Mouse (Mus musculus) lung, embryonic 14.5 days (tissue): Measurements from ENCODE around the gene Hipk3. TPM values are rescaled to one million over a fixed set of nuclear protein-coding genes. Genes with fewer than 3 reads are reported as not detected.

ENCODE experiments used
- ATAC-seq: fragments of 200-750 bp; cut with Nextera tagmentation; 2 replicates; pipeline ENCODE4 v1.8.0; 2017; ENCODE audit warnings: mild to moderate bottlenecking, moderate TSS enrichment, moderate library complexity; ENCODE audit not compliant: insufficient read depth
- DNase-seq: peaks from one replicate; pipeline ENCODE4 v3.0.0-alpha.2; 2015
- H3K27ac ChIP-seq: fragments of 300-500 bp; sonication (generic); 2 replicates; pipeline ENCODE4 v1.5.1; 2014; ENCODE audit warnings: low read depth, mild to moderate bottlenecking, moderate library complexity
- H3K27me3 ChIP-seq: fragments of 300-500 bp; sonication (generic); 2 replicates; pipeline ENCODE4 v1.6.1; 2014; ENCODE audit warnings: low read length, control low read depth; ENCODE audit not compliant: insufficient read depth
- H3K36me3 ChIP-seq: fragments of 300-500 bp; sonication (generic); 2 replicates; pipeline ENCODE4 v1.6.1; 2014; ENCODE audit warnings: control low read depth; ENCODE audit not compliant: insufficient read depth
- H3K4me1 ChIP-seq: fragments of 300-500 bp; sonication (generic); 2 replicates; pipeline ENCODE4 v1.6.1; 2014; ENCODE audit warnings: antibody characterized with exemption, control low read depth; ENCODE audit not compliant: insufficient read depth
- H3K4me2 ChIP-seq: fragments of 300-500 bp; sonication (generic); 2 replicates; pipeline ENCODE4 v1.6.1; 2014; ENCODE audit warnings: mild to moderate bottlenecking
- H3K4me3 ChIP-seq: fragments of 300-500 bp; sonication (generic); 2 replicates; pipeline ENCODE4 v1.5.1; 2014; ENCODE audit warnings: low read depth, low read length
- H3K9ac ChIP-seq: fragments of 300-500 bp; sonication (generic); 2 replicates; pipeline ENCODE4 v1.6.1; 2014
- H3K9me3 ChIP-seq: fragments of 300-500 bp; sonication (generic); 2 replicates; pipeline ENCODE4 v1.6.1; 2016; ENCODE audit warnings: low read depth, low read length, control low read depth
- CTCF ChIP-seq: IDR thresholded peaks from 2 replicates; pipeline ENCODE4 v1.5.1; 2016; ENCODE audit warnings: antibody characterized with exemption, low read depth
- WGBS: fragments of 180-500 bp; shearing (Covaris S2); extraction: QIAGEN DNeasy Blood & Tissue Kit; methylation state at CpG from one replicate; pipeline ENCODE4 v1.1.7; 2014; 5-methylcytosine and 5-hydroxymethylcytosine counted together
- polyA plus RNA-seq: library from polyadenylated mRNA; unstranded; fragments of >200 nt; fragmentation: Nextera tagmentation; extraction: Ambion mirVana; gene quantifications from 2 replicates; pipeline ENCODE4 v1.2.1, GENCODE M21; 2014

Gene Hipk3
- polyA plus RNA-seq, 1 experiment from 2014 or later: 26.3 TPM

- H3K27me3 ChIP-seq: no peaks in the 10 kb centered on the region
- DNase-seq: no peak
- H3K4me1 ChIP-seq: no peaks in the 10 kb centered on the region
- TF ChIP-seq CTCF: no peak
- H3K9me3 ChIP-seq: no peaks in the 10 kb centered on the region
- no peak overlapping the region for H3K27ac ChIP-seq
- H3K9ac ChIP-seq: no peak overlapping the region
- no peak for ATAC-seq
- no peak overlapping the region for H3K4me2 ChIP-seq
- 0 out of 2 replicates have a peak, but pooled peaks cover 3% of the 10 kb centered on the region for H3K36me3 ChIP-seq
- 81% methylated on average over 8 of the region's 8 CpGs for WGBS
- H3K4me3 ChIP-seq: no peak overlapping the region
Measured at GRCm38 (mm10) chr2:104458569-104459332, 35.5 kb downstream of the Hipk3 start.

- no peak for TF ChIP-seq CTCF
- DNase-seq: no peak
- 65% methylated on average over 3 of the region's 3 CpGs for WGBS
- Histone ChIP-seq H3K9ac (no peak overlapping the region), H3K27me3 (no peaks in the 10 kb centered on the region), H3K4me3 (no peak overlapping the region), H3K27ac (no peak overlapping the region), H3K9me3 (no peaks in the 10 kb centered on the region), H3K36me3 (no peaks in the 10 kb centered on the region), H3K4me2 (no peak overlapping the region), H3K4me1 (no peaks in the 10 kb centered on the region)
- ATAC-seq: no peak
Measured at GRCm38 (mm10) chr2:104457106-104457505, 37.1 kb downstream of the Hipk3 start.

- H3K27ac ChIP-seq: no peak overlapping the region
- 67% methylated on average over 3 of the region's 3 CpGs for WGBS
Measured at GRCm38 (mm10) chr2:104450685-104451084, 43.6 kb downstream of the Hipk3 start.

DNA sequence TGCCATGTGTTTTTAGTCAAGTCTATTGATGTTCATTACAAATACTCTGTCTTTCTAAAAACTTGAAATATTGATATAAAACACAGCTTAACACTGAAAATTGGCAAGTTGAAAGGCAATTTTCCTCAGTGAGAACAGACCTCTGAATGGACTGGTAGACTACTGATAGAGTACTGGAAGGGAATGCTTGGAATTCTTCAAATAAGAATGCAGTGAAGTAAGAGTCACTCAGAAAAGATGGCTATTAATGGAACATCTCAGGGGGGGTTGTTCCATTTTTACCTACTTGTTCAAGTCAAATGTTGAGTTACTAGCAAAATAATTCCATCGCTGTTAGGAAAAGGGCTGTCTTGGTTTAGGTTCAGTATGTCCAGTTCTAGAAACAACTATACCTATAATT is 45.1 kb downstream of the Hipk3 start:
- Histone ChIP-seq H3K27me3 (no peaks in the 10 kb centered on the region), H3K4me1 (peaks cover 6% of the 10 kb centered on the region; the same call in 1 of the 2 replicates), H3K4me2 (no peak overlapping the region), H3K4me3 (no peak overlapping the region), H3K9ac (no peak overlapping the region), H3K36me3 (no peaks in the 10 kb centered on the region), H3K27ac (peak overlapping the region; percentile 33; the same call in 1 of the 2 replicates), H3K9me3 (no peaks in the 10 kb centered on the region)
- ATAC-seq (no peak), DNase-seq (no peak)
- TF ChIP-seq CTCF: no peak
- 91% methylated on average over 1 of the region's 1 CpGs for WGBS

More at GRCm38 (mm10) chr2:104450685-104451084, 43.6 kb downstream of the Hipk3 start:
- Histone ChIP-seq H3K36me3 (no peaks in the 10 kb centered on the region), H3K27me3 (no peaks in the 10 kb centered on the region), H3K9me3 (no peaks in the 10 kb centered on the region), H3K4me2 (no peak overlapping the region), H3K4me3 (no peak overlapping the region), H3K9ac (no peak overlapping the region), H3K4me1 (peaks cover 6% of the 10 kb centered on the region; the same call in 1 of the 2 replicates)
- DNase-seq (no peak), ATAC-seq (no peak)
- no peak for TF ChIP-seq CTCF

- no peak for TF ChIP-seq CTCF
Measured at GRCm38 (mm10) chr2:104448201-104448600, 46.0 kb downstream of the Hipk3 start.

GRCm38 (mm10) chr2:104446016-104446415 is 48.2 kb downstream of the Hipk3 start:
- DNase-seq (no peak), ATAC-seq (no peak)
- H3K27ac ChIP-seq: no peak overlapping the region
- peaks cover 6% of the 10 kb centered on the region; the same call in 1 of the 2 replicates for H3K4me1 ChIP-seq
- H3K9ac ChIP-seq: no peak overlapping the region
- H3K9me3 ChIP-seq: no peaks in the 10 kb centered on the region
- H3K4me3 ChIP-seq: no peak overlapping the region
- no peak for TF ChIP-seq CTCF
- peaks cover 1% of the 10 kb centered on the region; the same call in 1 of the 2 replicates for H3K36me3 ChIP-seq
- H3K27me3 ChIP-seq: no peaks in the 10 kb centered on the region
- 34% methylated on average over 1 of the region's 1 CpGs for WGBS
- no peak overlapping the region for H3K4me2 ChIP-seq

More at GRCm38 (mm10) chr2:104448201-104448600, 46.0 kb downstream of the Hipk3 start:
- H3K27ac ChIP-seq: no peak overlapping the region
- 75% methylated on average over 4 of the region's 4 CpGs for WGBS
- H3K27me3 ChIP-seq: no peaks in the 10 kb centered on the region
- H3K4me1 ChIP-seq: peaks cover 6% of the 10 kb centered on the region; the same call in 1 of the 2 replicates
- no peaks in the 10 kb centered on the region for H3K9me3 ChIP-seq
- no peak overlapping the region for H3K4me2 ChIP-seq
- H3K9ac ChIP-seq: no peak overlapping the region
- no peak overlapping the region for H3K4me3 ChIP-seq
- no peak for DNase-seq
- ATAC-seq: no peak
- H3K36me3 ChIP-seq: no peaks in the 10 kb centered on the region

DNA sequence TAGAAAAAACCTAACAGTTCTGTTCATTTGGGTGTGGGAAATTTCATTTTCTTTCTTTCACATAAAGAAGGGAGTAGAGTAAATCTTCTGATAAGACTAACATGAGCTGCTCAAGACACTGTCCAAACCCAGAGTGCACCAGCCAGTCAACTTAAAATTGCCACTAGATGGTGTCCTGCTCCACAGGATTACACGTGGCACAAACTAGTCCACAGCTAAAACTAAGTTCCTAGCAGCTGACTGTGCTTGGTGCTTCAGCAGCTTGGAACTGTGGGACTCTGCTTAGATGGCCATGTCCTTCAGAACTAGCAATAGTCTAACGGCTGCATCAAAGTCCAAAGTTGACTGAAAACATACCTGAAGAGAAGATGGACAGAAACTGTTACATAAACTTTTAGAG is 49.5 kb downstream of the Hipk3 start:
- DNase-seq (peak; percentile 85), ATAC-seq (peak; percentile 77; the same call in 1 of the 2 replicates)
- 33% methylated on average over 2 of the region's 2 CpGs for WGBS
- H3K27ac ChIP-seq: no peak overlapping the region
- H3K4me3 ChIP-seq: no peak overlapping the region
- no peak overlapping the region for H3K9ac ChIP-seq
- no peaks in the 10 kb centered on the region for H3K9me3 ChIP-seq
- peaks cover 4% of the 10 kb centered on the region; the same call in 1 of the 2 replicates for H3K4me1 ChIP-seq
- peak; percentile 82 for TF ChIP-seq CTCF
- peaks cover 12% of the 10 kb centered on the region for H3K36me3 ChIP-seq
- no peak overlapping the region for H3K4me2 ChIP-seq
- no peaks in the 10 kb centered on the region for H3K27me3 ChIP-seq
